Mouse (Mus musculus): ENCODE data around the gene Slc4a3. TPM values are rescaled to one million over a fixed set of nuclear protein-coding genes. Genes with fewer than 3 reads are reported as not detected.

The Slc4a3 gene
- polyA plus RNA-seq, 1 experiment = 121 TPM

DNA sequence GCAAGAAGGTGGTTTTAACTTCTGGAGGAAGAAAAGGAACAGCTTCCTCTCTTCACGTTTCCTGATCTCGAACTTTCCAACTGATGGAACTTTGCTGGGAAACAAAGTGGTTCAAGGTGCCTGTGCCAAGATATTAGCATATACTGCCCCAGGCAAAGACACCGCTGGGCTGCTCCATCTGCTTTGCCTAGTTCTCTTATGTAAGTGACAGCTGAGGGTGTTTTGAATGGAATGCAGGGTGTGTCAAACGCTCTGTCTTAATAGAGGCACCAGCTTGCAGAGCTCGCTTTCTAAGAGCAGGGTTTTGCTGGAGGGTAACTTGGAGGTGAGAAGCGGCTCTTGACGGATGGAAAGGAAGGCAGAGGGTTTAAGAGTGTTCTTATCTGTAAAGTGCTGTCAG, 42.8 kb downstream of the Slc4a3 start:
- Histone ChIP-seq H3K4me1 (ENCODE audit: control insufficient read depth, insufficient read depth, low read length) (peaks cover 5% of the 10 kb centered on the region; the same call in 1 of the 2 replicates), H3K27ac (ENCODE audit: insufficient read depth, low read length) (peak overlapping the region; percentile 78), H3K4me3 (ENCODE audit: insufficient read depth, low read length) (no peak overlapping the region)
- TF ChIP-seq CTCF (IDR thresholded peaks at IDR 0.05; ENCODE audit: extremely low read depth, insufficient read depth, low read length) (no peak), POLR2A (IDR thresholded peaks at IDR 0.05; ENCODE audit: extremely low read depth, insufficient read depth, low read length) (no peak)

DNA sequence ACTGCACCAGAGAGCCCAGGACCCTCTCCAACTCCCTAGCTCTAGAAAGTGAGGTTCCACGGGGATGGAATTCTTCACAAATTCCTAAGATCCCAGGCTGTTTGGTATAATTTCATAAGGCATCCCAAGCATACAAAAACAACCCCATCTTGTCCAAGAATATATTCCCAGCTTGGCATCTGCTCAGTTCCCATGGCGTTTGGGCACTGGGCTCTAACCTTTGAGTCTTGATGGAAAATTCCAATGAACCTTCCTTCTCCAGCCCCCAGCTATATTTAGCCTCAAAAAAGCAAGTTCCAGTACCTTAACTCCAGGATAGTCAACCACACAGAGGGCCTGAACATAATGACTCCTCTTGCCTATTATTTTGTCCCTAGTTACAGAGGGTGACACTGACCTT, 43.9 kb downstream of the Slc4a3 start:
- H3K27ac ChIP-seq (ENCODE audit: insufficient read depth, low read length) = no peak overlapping the region
- no peak overlapping the region for H3K4me3 ChIP-seq (ENCODE audit: insufficient read depth, low read length)
- peaks cover 5% of the 10 kb centered on the region; the same call in 1 of the 2 replicates for H3K4me1 ChIP-seq (ENCODE audit: control insufficient read depth, insufficient read depth, low read length)
- TF ChIP-seq POLR2A (IDR thresholded peaks at IDR 0.05; ENCODE audit: extremely low read depth, insufficient read depth, low read length) (no peak), CTCF (IDR thresholded peaks at IDR 0.05; ENCODE audit: extremely low read depth, insufficient read depth, low read length) (no peak)

DNA sequence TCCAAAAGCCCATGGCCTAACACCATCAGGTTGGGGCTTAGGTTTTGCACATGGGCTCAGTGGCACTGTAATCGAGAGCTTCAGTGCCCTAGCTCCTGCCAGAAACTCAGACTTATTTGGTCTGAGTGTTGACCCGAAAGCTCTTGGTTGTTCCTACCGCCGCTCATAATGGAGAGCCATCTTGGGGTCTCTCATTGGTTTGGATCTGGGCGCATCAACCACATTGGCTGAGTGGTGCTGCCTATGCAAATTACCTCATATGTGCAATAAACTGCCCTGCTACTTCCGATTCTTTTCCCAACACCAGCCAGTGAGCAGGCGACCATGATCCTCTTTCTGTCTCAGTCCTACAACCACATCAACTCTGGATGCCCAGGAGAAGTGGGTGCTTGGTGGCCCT, 47.9 kb downstream of the Slc4a3 start:
- H3K4me3 ChIP-seq (ENCODE audit: insufficient read depth, low read length) = no peak overlapping the region
- no peak for TF ChIP-seq CTCF (IDR thresholded peaks at IDR 0.05; ENCODE audit: extremely low read depth, insufficient read depth, low read length)
- no peak for TF ChIP-seq POLR2A (IDR thresholded peaks at IDR 0.05; ENCODE audit: extremely low read depth, insufficient read depth, low read length)
- peaks cover 2% of the 10 kb centered on the region; the same call in 1 of the 2 replicates for H3K4me1 ChIP-seq (ENCODE audit: control insufficient read depth, insufficient read depth, low read length)
- no peak overlapping the region for H3K27ac ChIP-seq (ENCODE audit: insufficient read depth, low read length)

DNA sequence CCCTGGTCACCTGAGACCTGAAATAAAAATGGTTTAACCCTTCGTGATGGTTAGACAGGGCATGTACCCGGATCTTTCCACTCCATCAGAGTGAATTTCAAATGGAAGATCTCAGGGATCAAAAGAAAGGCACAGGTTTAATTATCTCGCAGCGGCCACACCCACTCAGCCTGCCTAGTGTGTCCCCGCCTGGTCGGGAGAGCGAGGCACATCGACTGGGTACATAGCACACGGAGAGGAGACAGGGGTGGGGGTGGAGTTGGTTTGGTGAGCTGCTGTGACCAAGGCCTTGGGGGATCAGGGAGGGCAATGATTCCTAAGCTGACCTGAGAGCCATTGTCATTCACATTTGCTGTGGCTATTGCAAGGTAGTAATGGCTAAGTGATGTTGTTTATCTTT, 48.8 kb downstream of the Slc4a3 start:
- H3K4me1 ChIP-seq (ENCODE audit: control insufficient read depth, insufficient read depth, low read length) = no peaks in the 10 kb centered on the region; the same call in 1 of the 2 replicates
- no peak overlapping the region for H3K4me3 ChIP-seq (ENCODE audit: insufficient read depth, low read length)
- no peak for TF ChIP-seq CTCF (IDR thresholded peaks at IDR 0.05; ENCODE audit: extremely low read depth, insufficient read depth, low read length)
- TF ChIP-seq POLR2A (IDR thresholded peaks at IDR 0.05; ENCODE audit: extremely low read depth, insufficient read depth, low read length) = no peak
- H3K27ac ChIP-seq (ENCODE audit: insufficient read depth, low read length) = no peak overlapping the region

DNA sequence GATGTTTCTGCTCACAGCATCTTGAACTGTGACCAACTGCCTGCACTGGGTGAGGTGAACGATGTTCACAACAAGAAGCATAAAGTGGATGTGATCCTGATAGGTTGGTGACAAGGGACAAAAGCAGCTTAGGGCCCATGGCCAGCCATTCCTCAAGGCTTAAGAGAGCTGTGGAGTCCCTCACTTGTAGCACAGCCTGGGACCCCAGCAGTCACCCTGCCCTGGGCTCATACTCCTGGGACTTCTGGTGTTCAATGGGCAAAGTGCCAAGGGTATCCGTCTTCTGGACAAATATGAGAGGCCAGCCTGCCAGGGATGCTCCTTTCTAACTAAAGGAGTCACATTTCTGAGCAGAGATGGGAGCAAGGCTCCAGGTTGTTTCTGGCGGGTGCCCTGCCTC, 49.9 kb downstream of the Slc4a3 start:
- Histone ChIP-seq H3K4me1 (ENCODE audit: control insufficient read depth, insufficient read depth, low read length) (no peaks in the 10 kb centered on the region), H3K27ac (ENCODE audit: insufficient read depth, low read length) (no peak overlapping the region), H3K4me3 (ENCODE audit: insufficient read depth, low read length) (no peak overlapping the region)
- no peak for TF ChIP-seq POLR2A (IDR thresholded peaks at IDR 0.05; ENCODE audit: extremely low read depth, insufficient read depth, low read length)
- TF ChIP-seq CTCF (IDR thresholded peaks at IDR 0.05; ENCODE audit: extremely low read depth, insufficient read depth, low read length) = no peak

DNA sequence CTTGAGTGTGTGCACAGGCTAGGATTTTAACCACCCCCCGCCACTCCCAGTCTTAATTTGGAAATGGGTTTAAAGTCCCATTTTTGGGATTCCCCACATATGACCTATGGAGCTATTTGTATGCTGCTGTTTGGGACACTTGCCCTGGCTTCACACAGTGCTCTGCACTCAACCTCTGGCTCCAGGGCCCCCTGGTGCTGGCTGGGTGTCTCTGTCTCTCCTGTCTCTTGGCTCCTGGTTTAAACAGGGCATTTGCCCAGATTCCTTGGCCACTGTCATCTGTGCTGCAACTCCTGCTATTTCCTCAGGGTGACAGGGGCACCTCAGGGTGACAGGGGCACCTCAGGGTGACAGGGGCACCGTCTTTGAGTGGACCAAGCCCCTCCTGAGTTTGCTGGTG, 50.8 kb downstream of the Slc4a3 start:
- TF ChIP-seq POLR2A (IDR thresholded peaks at IDR 0.05; ENCODE audit: extremely low read depth, insufficient read depth, low read length) (no peak), CTCF (IDR thresholded peaks at IDR 0.05; ENCODE audit: extremely low read depth, insufficient read depth, low read length) (no peak)
- no peak overlapping the region for H3K27ac ChIP-seq (ENCODE audit: insufficient read depth, low read length)
- H3K4me1 ChIP-seq (ENCODE audit: control insufficient read depth, insufficient read depth, low read length) = no peaks in the 10 kb centered on the region
- no peak overlapping the region for H3K4me3 ChIP-seq (ENCODE audit: insufficient read depth, low read length)

- TF ChIP-seq CTCF (IDR thresholded peaks at IDR 0.05; ENCODE audit: extremely low read depth, insufficient read depth, low read length) (no peak), POLR2A (IDR thresholded peaks at IDR 0.05; ENCODE audit: extremely low read depth, insufficient read depth, low read length) (no peak)
- Histone ChIP-seq H3K27ac (ENCODE audit: insufficient read depth, low read length) (no peak overlapping the region), H3K4me3 (ENCODE audit: insufficient read depth, low read length) (no peak overlapping the region), H3K4me1 (ENCODE audit: control insufficient read depth, insufficient read depth, low read length) (no peaks in the 10 kb centered on the region)
These were observed 51.6 kb downstream of the Slc4a3 start for GRCm38 (mm10) chr1:75597622-75598021.

DNA sequence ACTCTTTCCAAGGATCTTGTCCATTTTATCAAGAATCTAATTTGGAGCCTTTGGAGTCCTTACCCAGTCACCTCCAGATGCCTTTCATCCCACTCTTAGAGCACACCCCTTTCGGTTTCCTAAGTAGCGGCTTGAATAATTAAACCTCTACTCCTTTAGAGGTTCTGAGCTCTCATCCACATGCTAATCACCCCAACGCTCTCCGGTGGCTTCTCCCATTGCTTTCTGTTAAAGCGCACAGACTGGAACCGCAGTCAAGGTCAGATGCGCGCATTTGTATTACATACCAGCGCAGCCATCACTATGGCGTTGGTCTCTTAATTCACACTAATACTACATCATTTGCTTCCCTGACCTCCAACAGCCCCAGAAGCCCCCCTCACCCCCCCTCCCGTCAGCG, 55.7 kb downstream of the Slc4a3 start:
- H3K27ac ChIP-seq (ENCODE audit: insufficient read depth, low read length) = no peak overlapping the region
- H3K4me3 ChIP-seq (ENCODE audit: insufficient read depth, low read length) = no peak overlapping the region
- TF ChIP-seq POLR2A (IDR thresholded peaks at IDR 0.05; ENCODE audit: extremely low read depth, insufficient read depth, low read length) = no peak
- TF ChIP-seq CTCF (IDR thresholded peaks at IDR 0.05; ENCODE audit: extremely low read depth, insufficient read depth, low read length) = no peak
- no peaks in the 10 kb centered on the region for H3K4me1 ChIP-seq (ENCODE audit: control insufficient read depth, insufficient read depth, low read length)

DNA sequence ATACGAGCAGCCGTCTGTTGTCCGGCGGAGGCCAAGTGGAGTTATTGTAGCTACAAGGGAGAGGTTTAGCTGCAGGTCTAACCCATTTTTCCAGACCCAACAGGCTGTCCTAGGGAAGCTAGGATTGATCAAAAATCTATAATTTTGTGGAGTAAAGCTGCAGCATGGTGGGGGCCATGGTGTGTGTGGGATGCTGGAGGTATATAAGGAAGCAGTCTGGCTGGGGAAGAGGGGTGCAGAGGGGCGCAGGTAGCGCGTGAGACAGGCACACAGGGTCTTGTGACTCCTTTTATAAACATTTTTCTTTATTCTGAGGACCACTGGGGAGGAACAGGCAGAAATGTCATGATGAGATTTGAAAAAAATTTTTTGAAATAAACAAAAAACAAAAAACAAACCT, 57.5 kb downstream of the Slc4a3 start:
- TF ChIP-seq POLR2A (IDR thresholded peaks at IDR 0.05; ENCODE audit: extremely low read depth, insufficient read depth, low read length) = no peak
- TF ChIP-seq CTCF (IDR thresholded peaks at IDR 0.05; ENCODE audit: extremely low read depth, insufficient read depth, low read length) = no peak
- Histone ChIP-seq H3K4me1 (ENCODE audit: control insufficient read depth, insufficient read depth, low read length) (no peaks in the 10 kb centered on the region), H3K4me3 (ENCODE audit: insufficient read depth, low read length) (no peak overlapping the region), H3K27ac (ENCODE audit: insufficient read depth, low read length) (no peak overlapping the region)

DNA sequence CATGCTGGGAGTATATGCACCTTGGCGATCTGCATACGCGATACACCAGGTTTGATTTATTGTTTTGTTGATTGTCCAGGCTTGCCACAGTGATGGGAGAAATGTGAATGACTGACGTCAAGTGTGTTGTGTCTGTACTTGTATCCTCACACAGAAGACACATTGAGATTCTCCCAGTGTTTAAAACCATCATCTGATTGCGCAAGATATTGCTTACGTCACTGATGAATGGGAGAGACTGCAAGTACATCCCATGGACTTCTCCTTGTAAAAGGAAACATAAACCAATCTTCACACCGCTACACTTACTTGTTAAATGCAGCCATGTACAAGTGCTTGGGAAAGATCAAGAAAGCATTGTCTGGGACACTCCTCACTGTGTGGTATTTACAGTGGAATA, 62.2 kb downstream of the Slc4a3 start:
- TF ChIP-seq CTCF (IDR thresholded peaks at IDR 0.05; ENCODE audit: extremely low read depth, insufficient read depth, low read length) = no peak
- TF ChIP-seq POLR2A (IDR thresholded peaks at IDR 0.05; ENCODE audit: extremely low read depth, insufficient read depth, low read length) = no peak
- no peak overlapping the region for H3K4me3 ChIP-seq (ENCODE audit: insufficient read depth, low read length)
- H3K27ac ChIP-seq (ENCODE audit: insufficient read depth, low read length) = no peak overlapping the region
- H3K4me1 ChIP-seq (ENCODE audit: control insufficient read depth, insufficient read depth, low read length) = no peaks in the 10 kb centered on the region

All from cortical plate, adult 2 months (tissue).